Mouse (Mus musculus) hindbrain, embryonic 15.5 days (tissue): Measurements from ENCODE around the gene Wee1. TPM values are rescaled to one million over a fixed set of nuclear protein-coding genes. Genes with fewer than 3 reads are reported as not detected.

ENCODE experiments used
- ATAC-seq: fragments of 200-750 bp; cut with Nextera tagmentation; 2 replicates; pipeline ENCODE4 v1.8.0; 2017; ENCODE audit warnings: low read depth, moderate number of reproducible peaks, moderate TSS enrichment; ENCODE audit not compliant: low FRiP score
- H3K27ac ChIP-seq: fragments of 300-500 bp; sonication (generic); replicated peaks from 2 replicates; pipeline ENCODE4 v1.5.1; 2015; ENCODE audit warnings: mild to moderate bottlenecking, inconsistent platforms
- H3K27me3 ChIP-seq: fragments of 300-500 bp; sonication (generic); 2 replicates; pipeline ENCODE4 v1.6.1; 2015; ENCODE audit warnings: control low read depth, inconsistent platforms
- H3K36me3 ChIP-seq: fragments of 300-500 bp; sonication (generic); 2 replicates; pipeline ENCODE4 v1.6.1; 2015; ENCODE audit warnings: control low read depth, inconsistent platforms
- H3K4me1 ChIP-seq: fragments of 300-500 bp; sonication (generic); replicated peaks from 2 replicates; pipeline ENCODE4 v1.6.1; 2015; ENCODE audit warnings: control low read depth, inconsistent platforms
- H3K4me2 ChIP-seq: fragments of 300-500 bp; sonication (generic); 2 replicates; pipeline ENCODE4 v1.6.1; 2015; ENCODE audit warnings: moderate library complexity, mild to moderate bottlenecking, inconsistent platforms
- H3K4me3 ChIP-seq: fragments of 300-500 bp; sonication (generic); 2 replicates; pipeline ENCODE4 v1.5.1; 2015; ENCODE audit warnings: mild to moderate bottlenecking, inconsistent platforms
- H3K9ac ChIP-seq: fragments of 300-500 bp; sonication (generic); 2 replicates; pipeline ENCODE4 v1.6.1; 2015; ENCODE audit warnings: inconsistent platforms
- H3K9me3 ChIP-seq: fragments of 300-500 bp; sonication (generic); 2 replicates; pipeline ENCODE4 v1.6.1; 2016; ENCODE audit warnings: control low read depth, inconsistent platforms
- WGBS: fragments of 180-500 bp; shearing (Covaris S2); methylation state at CpG from one replicate; pipeline ENCODE4 v1.1.7; 2015; 5-methylcytosine and 5-hydroxymethylcytosine counted together
- polyA plus RNA-seq: library from polyadenylated mRNA; unstranded; fragments of >200 nt; fragmentation: Nextera tagmentation; extraction: Ambion mirVana; gene quantifications from 2 replicates; pipeline ENCODE4 v1.2.1, GENCODE M21; 2015

The Wee1 gene
- polyA plus RNA-seq, 1 experiment from 2014 or later: 7.9 TPM

- WGBS: under 1% methylated on average over 20 of the region's 20 CpGs
- no peaks in the 10 kb centered on the region for H3K9me3 ChIP-seq
- peak; percentile 95 for ATAC-seq
- peak overlapping the region; percentile 54 for H3K4me3 ChIP-seq
- H3K9ac ChIP-seq: peak overlapping the region; percentile 58
- H3K27ac ChIP-seq: peak overlapping the region; percentile 86
- no peaks in the 10 kb centered on the region for H3K36me3 ChIP-seq
- H3K27me3 ChIP-seq: no peaks in the 10 kb centered on the region
- H3K4me1 ChIP-seq: no peaks in the 10 kb centered on the region
- peak overlapping the region; percentile 81 for H3K4me2 ChIP-seq
Measured at GRCm38 (mm10) chr7:110164712-110165122, 42.9 kb downstream of the Wee1 start.

- ATAC-seq: no peak
- 45% methylated on average over 8 of the region's 8 CpGs for WGBS
- Histone ChIP-seq H3K27ac (no peak overlapping the region), H3K36me3 (no peaks in the 10 kb centered on the region), H3K4me2 (no peak overlapping the region), H3K27me3 (no peaks in the 10 kb centered on the region), H3K9ac (no peak overlapping the region), H3K4me3 (no peak overlapping the region), H3K4me1 (no peaks in the 10 kb centered on the region), H3K9me3 (no peaks in the 10 kb centered on the region)
Measured at GRCm38 (mm10) chr7:110166233-110166632, 44.4 kb downstream of the Wee1 start.

GRCm38 (mm10) chr7:110179208-110179607 is 57.4 kb downstream of the Wee1 start:
- no peaks in the 10 kb centered on the region for H3K36me3 ChIP-seq
- H3K9ac ChIP-seq: no peak overlapping the region
- H3K4me3 ChIP-seq: no peak overlapping the region
- no peak for ATAC-seq
- H3K27me3 ChIP-seq: no peaks in the 10 kb centered on the region
- 94% methylated on average over 7 of the region's 7 CpGs for WGBS
- no peak overlapping the region for H3K4me2 ChIP-seq
- no peak overlapping the region for H3K27ac ChIP-seq
- H3K4me1 ChIP-seq: no peaks in the 10 kb centered on the region
- no peaks in the 10 kb centered on the region for H3K9me3 ChIP-seq

GRCm38 (mm10) chr7:110180613-110181012 is 58.8 kb downstream of the Wee1 start:
- H3K9me3 ChIP-seq: no peaks in the 10 kb centered on the region

GRCm38 (mm10) chr7:110181446-110181845 is 59.6 kb downstream of the Wee1 start:
- no peak for ATAC-seq
- no peak overlapping the region for H3K27ac ChIP-seq
- no peak overlapping the region for H3K4me2 ChIP-seq
- no peaks in the 10 kb centered on the region for H3K9me3 ChIP-seq
- H3K4me1 ChIP-seq: no peaks in the 10 kb centered on the region
- no peaks in the 10 kb centered on the region for H3K27me3 ChIP-seq
- no peak overlapping the region for H3K9ac ChIP-seq
- 71% methylated on average over 8 of the region's 8 CpGs for WGBS
- no peak overlapping the region for H3K4me3 ChIP-seq
- H3K36me3 ChIP-seq: no peaks in the 10 kb centered on the region

More at GRCm38 (mm10) chr7:110180613-110181012, 58.8 kb downstream of the Wee1 start:
- ATAC-seq: no peak
- H3K27ac ChIP-seq: no peak overlapping the region
- no peaks in the 10 kb centered on the region for H3K36me3 ChIP-seq
- H3K4me3 ChIP-seq: no peak overlapping the region
- no peaks in the 10 kb centered on the region for H3K27me3 ChIP-seq
- H3K4me2 ChIP-seq: no peak overlapping the region
- H3K4me1 ChIP-seq: no peaks in the 10 kb centered on the region
- H3K9ac ChIP-seq: no peak overlapping the region

- H3K9ac ChIP-seq: no peak overlapping the region
- H3K4me2 ChIP-seq: no peak overlapping the region
- no peak overlapping the region for H3K4me3 ChIP-seq
- no peak overlapping the region for H3K27ac ChIP-seq
- no peaks in the 10 kb centered on the region for H3K9me3 ChIP-seq
- no peaks in the 10 kb centered on the region for H3K27me3 ChIP-seq
- ATAC-seq: no peak
- no peaks in the 10 kb centered on the region for H3K36me3 ChIP-seq
- WGBS: 93% methylated on average over 3 of the region's 3 CpGs
- no peaks in the 10 kb centered on the region for H3K4me1 ChIP-seq
Measured at GRCm38 (mm10) chr7:110184608-110185007, 62.8 kb downstream of the Wee1 start.

- WGBS: 60% methylated on average over 7 of the region's 7 CpGs
Measured at GRCm38 (mm10) chr7:110189951-110190350, 68.1 kb downstream of the Wee1 start.

More at GRCm38 (mm10) chr7:110189951-110190350, 68.1 kb downstream of the Wee1 start:
- Histone ChIP-seq H3K4me2 (no peak overlapping the region), H3K9ac (no peak overlapping the region), H3K27me3 (no peaks in the 10 kb centered on the region), H3K36me3 (no peaks in the 10 kb centered on the region), H3K9me3 (no peaks in the 10 kb centered on the region), H3K27ac (no peak overlapping the region), H3K4me1 (no peaks in the 10 kb centered on the region), H3K4me3 (no peak overlapping the region)
- no peak for ATAC-seq

Other genes with a start within 250 kb of the Wee1 start
- 44.6 TPM in 2 replicates for gene Dennd5a, start 161.6 kb upstream of the Wee1 start, polyA plus RNA-seq
- 61.8 and 65.6 TPM in 2 replicates for gene Tmem41b, start 135.1 kb upstream of the Wee1 start, polyA plus RNA-seq
- 41.2 and 44.9 TPM in 2 replicates for gene Ipo7, start 103.8 kb upstream of the Wee1 start, polyA plus RNA-seq
- gene Zfp143, start 60.8 kb upstream of the Wee1 start, polyA plus RNA-seq: 15.1 and 15.5 TPM in 2 replicates
- gene Swap70, start 99.7 kb downstream of the Wee1 start, polyA plus RNA-seq: 10.1 and 11.1 TPM in 2 replicates